In the genomic region with DNA sequence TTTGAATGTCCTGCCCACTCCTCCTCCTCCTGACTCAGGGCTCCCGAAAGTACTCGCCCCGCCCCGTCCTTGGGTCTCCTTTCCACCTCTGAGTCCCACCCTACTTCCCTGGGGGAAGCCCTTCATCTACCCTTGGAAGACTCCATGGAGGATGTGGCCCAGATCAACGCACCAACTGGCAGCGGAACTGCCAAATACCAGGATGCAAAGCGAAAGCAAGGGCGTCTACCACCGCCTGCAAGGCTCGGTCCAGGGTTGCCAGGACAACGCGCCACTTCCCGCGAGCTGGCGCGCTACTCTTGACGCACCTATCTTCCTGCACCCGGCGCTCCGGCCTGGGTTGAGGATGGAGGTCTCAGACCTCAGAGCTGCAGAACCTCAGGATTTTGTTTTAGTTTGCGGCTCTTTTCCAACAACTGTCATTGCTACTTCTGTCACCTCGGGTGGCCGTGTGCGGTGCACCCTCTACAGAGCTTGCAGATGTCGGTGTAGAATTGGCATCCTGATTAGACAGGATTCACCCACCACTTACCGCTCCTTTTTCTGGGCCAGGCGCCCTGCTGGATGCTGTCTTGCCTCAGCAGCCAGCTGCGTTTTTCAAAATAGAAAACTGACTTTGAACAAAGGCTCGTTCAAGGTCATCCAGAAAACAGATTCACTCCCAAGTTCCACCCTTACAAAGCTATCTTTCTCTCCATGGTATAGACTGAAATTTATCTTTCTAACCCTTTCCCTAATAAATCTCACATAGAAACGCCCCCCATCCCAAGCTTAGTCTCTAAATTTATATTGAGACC, we compare ENCODE assay signal across 8 mouse cellular contexts. TPM values are rescaled to one million over a fixed set of nuclear protein-coding genes. Genes with fewer than 3 reads are reported as not detected.
DNase-seq lines count a peak whose midpoint lies in the region; ATAC-seq lines count a peak whose summit lies in the region.

A gene (minus strand): TSS at position 747 of the 797 bp plus-strand sequence.

- H3K4me1 ChIP-seq in hindbrain, embryonic 15.5 days (replicated peaks): peaks cover 15% of the 10 kb centered on the region; the same call in 1 of the 2 replicates

- H3K4me2 ChIP-seq in hindbrain, embryonic 15.5 days: peak within 1 kb of the TSS; percentile 61

- H3K27me3 ChIP-seq in hindbrain, embryonic 15.5 days: no peaks in the 10 kb centered on the region

- H3K9me3 ChIP-seq in hindbrain, embryonic 15.5 days: no peaks in the 10 kb centered on the region

- DNase-seq in ZHBTc4 (ENCODE audit: low read depth, low spot score) (peak; percentile 99), adipocyte (ENCODE audit: low spot score) (no peak)
- DNase-seq in cerebellum, adult 9-11 months: peak; percentile 90
- DNase-seq in frontal cortex, postnatal 14 days (ENCODE audit: low spot score in 2 of 2): peak; percentile 81 to 84
- DNase-seq in left cerebral cortex, adult 11 months (ENCODE audit: low spot score): peak; percentile 82
- peak; percentile 43 for DNase-seq in lung, postnatal 36 days
- DNase-seq in retina, postnatal 1 day: peak; percentile 82

- H3K27ac ChIP-seq in hindbrain, embryonic 15.5 days (replicated peaks): peak within 1 kb of the TSS; percentile 72

- 3% methylated on average over 30 of the region's 30 CpGs for WGBS in hindbrain, embryonic 15.5 days

- peak; percentile 87 for ATAC-seq in hindbrain, embryonic 15.5 days (ENCODE audit: low FRiP score, low read depth)

- peak within 1 kb of the TSS; percentile 28; the same call in 1 of the 2 replicates for H3K9ac ChIP-seq in hindbrain, embryonic 15.5 days

- peak within 1 kb of the TSS; percentile 34 for H3K4me3 ChIP-seq in hindbrain, embryonic 15.5 days

- H3K36me3 ChIP-seq in hindbrain, embryonic 15.5 days: no peaks in the 10 kb centered on the region

RNA-seq across cellular contexts. Expression of the gene that starts here (rescaled TPM):
- polyA plus RNA-seq in hindbrain, embryonic 15.5 days (2015; fragmentation: Nextera tagmentation; extraction: Ambion mirVana): 1.8 and 2.2 TPM in 2 replicates
